Comparison of ENCODE assay signal across 8 mouse cellular contexts in the genomic region with DNA sequence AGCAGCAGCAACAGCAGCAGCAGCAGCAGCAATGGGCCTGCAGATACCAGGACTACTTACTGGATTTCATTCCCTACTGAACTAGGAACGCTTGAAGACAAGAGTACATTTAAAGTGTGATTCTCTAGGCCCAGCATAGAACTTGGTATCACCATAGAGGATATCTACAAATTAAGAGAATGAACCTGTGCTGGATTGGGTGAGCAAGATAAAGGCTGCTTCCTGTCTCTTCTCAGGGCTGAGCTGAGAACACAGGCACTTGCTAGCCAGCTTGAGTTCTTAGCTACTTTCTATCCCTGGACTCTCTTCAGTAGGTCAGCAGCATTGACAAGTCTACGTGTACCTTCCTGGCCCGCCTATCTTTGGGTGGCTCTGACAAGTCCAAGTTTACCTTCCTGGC. TPM values are rescaled to one million over a fixed set of nuclear protein-coding genes. Genes with fewer than 3 reads are reported as not detected.
DNase-seq lines count a peak whose midpoint lies in the region; ATAC-seq and TF ChIP-seq lines count a peak whose summit lies in the region.

No protein-coding gene starts in this region.

- H3K4me1 ChIP-seq in heart, embryonic 12.5 days (replicated peaks), result peaks cover 14% of the 10 kb centered on the region; the same call in 1 of the 2 replicates
- H3K4me1 ChIP-seq in liver, embryonic 14.5 days (replicated peaks; ENCODE audit: control insufficient read depth in 2 of 2, insufficient read depth in 2 of 2, low read length in 1 of 2), result peaks cover 12 to 18% of the 10 kb centered on the region in 2 experiments

- ATAC-seq in heart, embryonic 12.5 days (ENCODE audit: insufficient number of reproducible peaks, low FRiP score), result no peak
- no peak for ATAC-seq in liver, embryonic 14.5 days (ENCODE audit: insufficient read depth)

- H3K27ac ChIP-seq in heart, embryonic 12.5 days (ENCODE audit: poor library complexity, severe bottlenecking), result no peak overlapping the region
- H3K27ac ChIP-seq in liver, embryonic 14.5 days, result no peak overlapping the region

- no peak overlapping the region for H3K9ac ChIP-seq in heart, embryonic 12.5 days
- H3K9ac ChIP-seq in liver, embryonic 14.5 days (replicated peaks), result peak overlapping the region; percentile 31; the same call in 1 of the 2 replicates

- H3K36me3 ChIP-seq in heart, embryonic 12.5 days, result no peaks in the 10 kb centered on the region
- H3K36me3 ChIP-seq in liver, embryonic 14.5 days (replicated peaks; ENCODE audit: control insufficient read depth, insufficient read depth, low read depth), result no peaks in the 10 kb centered on the region

- peaks cover 18% of the 10 kb centered on the region for H3K27me3 ChIP-seq in heart, embryonic 12.5 days (replicated peaks)
- H3K27me3 ChIP-seq in liver, embryonic 14.5 days (ENCODE audit: control insufficient read depth, insufficient read depth, low read length), result no peaks in the 10 kb centered on the region; the same call in 1 of the 2 replicates

- DNase-seq in heart, postnatal 4 days, result no peak
- peak; percentile 4 for DNase-seq in thymus, postnatal 0 days (ENCODE audit: low spot score)
- no peak for DNase-seq in thymus, adult 18-20 months
- DNase-seq in liver, embryonic 14.5 days (ENCODE audit: low read depth in 3 of 3, low spot score in 3 of 3), result no peak
- DNase-seq in cerebellum, adult 9-11 months, result no peak
- DNase-seq in adrenal gland, postnatal 36 days, result no peak
- DNase-seq in embryo, embryonic 11 days, result no peak

- no peak for TF ChIP-seq CTCF in liver, embryonic 14.5 days (IDR thresholded peaks at IDR 0.05; ENCODE audit: low read depth)

- peak overlapping the region; percentile 93; the same call in 1 of the 2 replicates for H3K4me2 ChIP-seq in heart, embryonic 12.5 days
- peak overlapping the region; percentile 89 for H3K4me2 ChIP-seq in liver, embryonic 14.5 days (ENCODE audit: low read depth)

- TF ChIP-seq EP300 in liver, embryonic 14.5 days (IDR thresholded peaks at IDR 0.05; ENCODE audit: low read depth), result no peak

- 78% methylated on average over 3 of the region's 3 CpGs for WGBS in heart, embryonic 12.5 days
- 38% methylated on average over 3 of the region's 3 CpGs for WGBS in liver, embryonic 14.5 days (ENCODE audit: insufficient replicate concordance)

- H3K9me3 ChIP-seq in heart, embryonic 12.5 days (replicated peaks), result no peaks in the 10 kb centered on the region
- no peaks in the 10 kb centered on the region for H3K9me3 ChIP-seq in liver, embryonic 14.5 days (ENCODE audit: control insufficient read depth, low read length)

- H3K4me3 ChIP-seq in heart, embryonic 12.5 days, result no peak overlapping the region
- no peak overlapping the region for H3K4me3 ChIP-seq in liver, embryonic 14.5 days (ENCODE audit: insufficient read depth in 1 of 2, low read depth in 2 of 2, low read length in 2 of 2)

RNA-seq across cellular contexts. Expression of a gene that starts 2.0 kb away (rescaled TPM):
- polyA plus RNA-seq in heart, embryonic 12.5 days (2016; fragmentation: Nextera tagmentation; extraction: Ambion mirVana), result 1.5 and 1.8 TPM in 2 replicates
- total RNA-seq in heart, postnatal 4 days (2021), result 1 to 10 TPM; 2.2 to 2.7 TPM
- 0.23 and 0.56 TPM in 2 replicates for polyA plus RNA-seq in thymus, postnatal 0 days (2015; fragmentation: Nextera tagmentation; extraction: Ambion mirVana)
- polyA plus RNA-seq in liver, embryonic 14.5 days (2012; rRNA removed), result 0.83 and 1.5 TPM in 2 replicates
- polyA plus RNA-seq in liver, embryonic 14.5 days (2014; fragmentation: Nextera tagmentation; extraction: Ambion mirVana), result 0.42 and 0.72 TPM in 2 replicates
- total RNA-seq in adrenal gland, postnatal 36 days (2021), result 10 to 100 TPM in 1 of 2 experiments, 1 to 10 TPM in 1; 1.7 to 23.0 TPM
